Mouse (Mus musculus) liver, embryonic 14.5 days (tissue): ENCODE data around the gene Slc4a3.

Source experiments
- CTCF ChIP-seq: IDR thresholded peaks from 2 replicates; pipeline ENCODE4 v1.5.1; 2016; ENCODE audit warnings: antibody characterized with exemption, low read depth, control low read depth
- EP300 ChIP-seq: IDR thresholded peaks from 2 replicates; pipeline ENCODE4 v1.6.1; 2016; ENCODE audit warnings: antibody characterized with exemption, low read depth

GRCm38 (mm10) chr1:75559212-75559925 lies 13.3 kb downstream of the Slc4a3 start:
- TF ChIP-seq EP300 (no peak), CTCF (peak; percentile 98)
